Mouse (Mus musculus) liver, embryonic 15.5 days (tissue): ENCODE measurements around the gene S100a8. TPM values are rescaled to one million over a fixed set of nuclear protein-coding genes. Genes with fewer than 3 reads are reported as not detected.

Experiments used
- ATAC-seq: fragments of 200-750 bp; cut with Nextera tagmentation; 2 replicates; pipeline ENCODE4 v1.8.0; 2017; ENCODE audit warnings: moderate number of reproducible peaks, mild to moderate bottlenecking, moderate library complexity; ENCODE audit not compliant: insufficient read depth
- H3K27ac ChIP-seq: fragments of 300-500 bp; sonication (generic); replicated peaks from 2 replicates; pipeline ENCODE4 v1.5.1; 2015; ENCODE audit warnings: mild to moderate bottlenecking, inconsistent platforms
- H3K27me3 ChIP-seq: fragments of 300-500 bp; sonication (generic); 2 replicates; pipeline ENCODE4 v1.6.1; 2015; ENCODE audit warnings: mild to moderate bottlenecking, inconsistent platforms
- H3K36me3 ChIP-seq: fragments of 300-500 bp; sonication (generic); replicated peaks from 2 replicates; pipeline ENCODE4 v1.6.1; 2015; ENCODE audit warnings: moderate library complexity, mild to moderate bottlenecking, inconsistent platforms
- H3K4me1 ChIP-seq: fragments of 300-500 bp; sonication (generic); replicated peaks from 2 replicates; pipeline ENCODE4 v1.6.1; 2015; ENCODE audit warnings: inconsistent platforms
- H3K4me2 ChIP-seq: fragments of 300-500 bp; sonication (generic); 2 replicates; pipeline ENCODE4 v1.6.1; 2015; ENCODE audit warnings: moderate library complexity, mild to moderate bottlenecking, inconsistent platforms
- H3K4me3 ChIP-seq: fragments of 300-500 bp; sonication (generic); replicated peaks from 2 replicates; pipeline ENCODE4 v1.5.1; 2015; ENCODE audit warnings: mild to moderate bottlenecking, inconsistent platforms
- H3K9ac ChIP-seq: fragments of 300-500 bp; sonication (generic); 2 replicates; pipeline ENCODE4 v1.6.1; 2015; ENCODE audit warnings: moderate library complexity, mild to moderate bottlenecking, inconsistent platforms
- H3K9me3 ChIP-seq: fragments of 300-500 bp; sonication (generic); replicated peaks from 2 replicates; pipeline ENCODE4 v1.6.1; 2016; ENCODE audit warnings: inconsistent platforms
- WGBS: fragments of 180-500 bp; shearing (Covaris S2); methylation state at CpG from one replicate; pipeline ENCODE4 v1.1.7; 2015; ENCODE audit warnings: mixed read lengths; ENCODE audit not compliant: insufficient replicate concordance; 5-methylcytosine and 5-hydroxymethylcytosine counted together
- polyA plus RNA-seq: library from polyadenylated mRNA; unstranded; fragments of >200 nt; fragmentation: Nextera tagmentation; extraction: Ambion mirVana; gene quantifications from 2 replicates; pipeline ENCODE4 v1.2.1, GENCODE M21; 2015

The S100a8 gene
- polyA plus RNA-seq, 1 experiment from 2014 or later = 2,323 TPM

DNA sequence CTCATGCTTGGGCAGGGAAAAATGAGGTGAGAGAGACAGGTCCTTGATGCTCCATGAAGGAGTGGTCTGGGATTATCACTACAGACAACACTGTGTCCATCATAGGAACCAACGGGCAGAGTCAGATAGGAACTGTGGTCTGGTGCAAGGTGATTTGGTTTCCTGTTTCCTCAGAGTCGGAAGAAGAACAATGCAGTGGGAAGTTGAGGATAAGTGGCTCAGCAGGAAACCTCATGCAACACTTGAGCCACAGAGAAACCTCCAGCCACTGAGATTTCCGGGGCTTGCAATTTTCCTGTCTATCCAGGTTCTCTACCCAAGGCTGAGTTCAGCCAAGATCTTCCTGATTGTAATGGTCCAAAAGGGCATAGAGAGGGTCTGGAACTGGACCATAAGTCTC is 9.9 kb downstream of the S100a8 start:
- H3K9me3 ChIP-seq = no peaks in the 10 kb centered on the region
- WGBS = 16% methylated on average over 3 of the region's 3 CpGs
- no peak overlapping the region for H3K4me2 ChIP-seq
- no peaks in the 10 kb centered on the region for H3K27me3 ChIP-seq
- H3K4me1 ChIP-seq = no peaks in the 10 kb centered on the region
- no peak overlapping the region for H3K9ac ChIP-seq
- H3K27ac ChIP-seq = no peak overlapping the region
- ATAC-seq = no peak
- H3K4me3 ChIP-seq = no peak overlapping the region
- H3K36me3 ChIP-seq = no peaks in the 10 kb centered on the region

DNA sequence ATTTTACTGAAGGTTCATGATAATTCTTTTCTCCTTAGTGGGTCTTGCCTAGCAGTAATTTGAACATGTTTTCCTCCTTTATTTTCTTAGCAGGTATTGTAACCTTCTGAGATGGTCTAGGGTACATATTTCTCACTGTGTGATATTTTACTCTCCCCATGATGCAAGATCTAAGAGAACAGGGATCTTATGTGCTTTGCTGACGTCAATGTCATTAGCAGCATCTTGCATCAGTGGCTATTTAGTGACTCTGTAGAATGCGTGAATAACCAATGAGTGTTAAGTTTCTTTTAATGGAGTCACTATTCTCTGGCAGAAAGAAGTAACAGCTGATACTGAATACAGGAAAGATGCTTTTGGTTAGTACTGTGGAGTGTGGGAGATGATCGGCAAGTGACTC is 15.2 kb downstream of the S100a8 start:
- Histone ChIP-seq H3K27me3 (no peaks in the 10 kb centered on the region), H3K4me2 (no peak overlapping the region), H3K9me3 (no peaks in the 10 kb centered on the region), H3K27ac (no peak overlapping the region), H3K4me3 (no peak overlapping the region), H3K4me1 (no peaks in the 10 kb centered on the region), H3K9ac (no peak overlapping the region), H3K36me3 (no peaks in the 10 kb centered on the region)
- ATAC-seq = no peak
- WGBS = 69% methylated on average over 3 of the region's 3 CpGs

DNA sequence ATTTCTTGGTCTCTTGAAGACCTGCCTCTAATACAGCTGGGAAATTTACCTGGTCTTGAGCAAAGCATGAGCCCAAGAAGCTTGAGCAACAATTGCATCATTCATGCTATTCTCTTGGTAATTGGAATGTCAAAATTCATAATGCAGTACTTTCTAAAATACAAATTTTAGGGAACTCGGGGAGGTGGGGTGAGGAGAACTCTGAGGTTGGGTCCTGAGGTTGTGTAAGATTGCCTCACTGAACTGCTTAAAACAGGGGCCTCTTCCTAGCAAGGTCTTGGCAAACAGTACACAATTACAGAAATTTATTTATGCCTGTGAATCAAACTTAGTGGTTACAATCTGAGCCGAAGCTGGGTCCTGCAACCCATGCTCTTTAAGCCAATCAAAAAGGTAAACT is 18.1 kb downstream of the S100a8 start:
- H3K4me1 ChIP-seq = no peaks in the 10 kb centered on the region
- no peak overlapping the region for H3K9ac ChIP-seq
- 43% methylated on average over 2 of the region's 2 CpGs for WGBS
- ATAC-seq = no peak
- H3K9me3 ChIP-seq = no peaks in the 10 kb centered on the region
- no peak overlapping the region for H3K4me2 ChIP-seq
- H3K36me3 ChIP-seq = no peaks in the 10 kb centered on the region
- H3K27ac ChIP-seq = no peak overlapping the region
- no peak overlapping the region for H3K4me3 ChIP-seq
- no peaks in the 10 kb centered on the region for H3K27me3 ChIP-seq

DNA sequence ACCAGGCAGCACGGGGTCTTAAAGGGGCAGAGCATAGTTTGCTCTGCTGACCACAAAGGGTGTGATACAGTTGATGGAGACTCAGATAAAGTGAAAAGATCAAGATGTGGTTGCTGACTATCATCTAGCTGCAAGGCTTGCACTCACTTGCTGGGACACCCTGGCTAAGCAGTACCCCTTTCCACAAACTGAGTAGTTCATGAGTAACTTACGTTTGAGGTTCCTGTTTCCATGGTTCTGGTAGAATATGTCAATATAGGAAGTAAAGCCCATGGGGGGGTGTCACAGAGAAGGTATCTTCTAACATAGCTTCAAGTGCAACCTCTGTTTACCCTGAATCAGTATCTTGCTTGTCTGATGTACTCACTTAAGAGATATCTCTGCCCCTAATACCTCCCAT is 24.7 kb downstream of the S100a8 start:
- WGBS = 33% methylated on average over 2 of the region's 2 CpGs
- Histone ChIP-seq H3K9ac (no peak overlapping the region), H3K27ac (peak overlapping the region; percentile 48; the same call in 1 of the 2 replicates), H3K9me3 (no peaks in the 10 kb centered on the region), H3K4me2 (no peak overlapping the region), H3K4me1 (no peaks in the 10 kb centered on the region), H3K36me3 (no peaks in the 10 kb centered on the region), H3K27me3 (no peaks in the 10 kb centered on the region), H3K4me3 (0 out of 2 replicates have a peak overlapping the region, but pooled peaks have one; percentile 12)
- ATAC-seq = no peak

GRCm38 (mm10) chr3:90695613-90696012 is 26.8 kb downstream of the S100a8 start, which contains the start of gene S100a9:
TSS of gene S100a9 (minus strand) at chr3:90695721.
- H3K9ac ChIP-seq = no peak within 1 kb of the TSS
- no peaks in the 10 kb centered on the region for H3K27me3 ChIP-seq
- no peak within 1 kb of the TSS for H3K4me2 ChIP-seq
- H3K36me3 ChIP-seq = no peaks in the 10 kb centered on the region
- H3K27ac ChIP-seq = peak within 1 kb of the TSS; percentile 45
- no peaks in the 10 kb centered on the region for H3K9me3 ChIP-seq
- peak; percentile 12; the same call in 1 of the 2 replicates for ATAC-seq
- no peaks in the 10 kb centered on the region for H3K4me1 ChIP-seq
- peak within 1 kb of the TSS; percentile 20; the same call in 1 of the 2 replicates for H3K4me3 ChIP-seq
- 38% methylated on average over 3 of the region's 3 CpGs for WGBS

GRCm38 (mm10) chr3:90702244-90702643 is 33.5 kb downstream of the S100a8 start:
- no peak overlapping the region for H3K4me3 ChIP-seq
- no peaks in the 10 kb centered on the region for H3K9me3 ChIP-seq
- WGBS = 55% methylated on average over 2 of the region's 2 CpGs
- no peak overlapping the region for H3K9ac ChIP-seq
- H3K27me3 ChIP-seq = no peaks in the 10 kb centered on the region
- no peak for ATAC-seq
- H3K27ac ChIP-seq = no peak overlapping the region
- no peaks in the 10 kb centered on the region for H3K4me1 ChIP-seq
- no peaks in the 10 kb centered on the region for H3K36me3 ChIP-seq
- H3K4me2 ChIP-seq = no peak overlapping the region

- H3K9me3 ChIP-seq = no peaks in the 10 kb centered on the region
- no peak overlapping the region for H3K4me2 ChIP-seq
- 15% methylated on average over 4 of the region's 4 CpGs for WGBS
- no peaks in the 10 kb centered on the region for H3K27me3 ChIP-seq
- no peak overlapping the region for H3K27ac ChIP-seq
- H3K4me1 ChIP-seq = no peaks in the 10 kb centered on the region
- no peak overlapping the region for H3K4me3 ChIP-seq
- no peak for ATAC-seq
- no peak overlapping the region for H3K9ac ChIP-seq
- H3K36me3 ChIP-seq = no peaks in the 10 kb centered on the region
Measured at GRCm38 (mm10) chr3:90708523-90709202, 39.9 kb downstream of the S100a8 start.

GRCm38 (mm10) chr3:90709591-90710460 is 41.0 kb downstream of the S100a8 start:
- no peaks in the 10 kb centered on the region for H3K36me3 ChIP-seq
- H3K4me1 ChIP-seq = no peaks in the 10 kb centered on the region
- no peak overlapping the region for H3K4me2 ChIP-seq
- H3K4me3 ChIP-seq = no peak overlapping the region
- H3K27ac ChIP-seq = no peak overlapping the region
- H3K27me3 ChIP-seq = no peaks in the 10 kb centered on the region
- no peak overlapping the region for H3K9ac ChIP-seq
- no peak; the same call in 1 of the 2 replicates for ATAC-seq
- H3K9me3 ChIP-seq = no peaks in the 10 kb centered on the region
- WGBS = 34% methylated on average over 12 of the region's 12 CpGs

Other genes with a start within 250 kb of the S100a8 start
- gene Ints3, start 235.4 kb upstream of the S100a8 start, polyA plus RNA-seq = 9.2 and 9.9 TPM in 2 replicates
- 3.7 and 4.8 TPM in 2 replicates for gene Npr1, start 203.1 kb upstream of the S100a8 start, polyA plus RNA-seq
- 48.2 and 50.8 TPM in 2 replicates for gene Ilf2, start 192.9 kb upstream of the S100a8 start, polyA plus RNA-seq
- 16.2 and 17.8 TPM in 2 replicates for gene Snapin, start 177.9 kb upstream of the S100a8 start, polyA plus RNA-seq
- 49.8 and 51.6 TPM in 2 replicates for gene Chtop, start 159.5 kb upstream of the S100a8 start, polyA plus RNA-seq
- gene S100a1, start 154.6 kb upstream of the S100a8 start, polyA plus RNA-seq = 24.3 and 24.4 TPM in 2 replicates
- gene S100a13, start 154.5 kb upstream of the S100a8 start, polyA plus RNA-seq = 16.1 and 18.9 TPM in 2 replicates
- gene S100a14, start 142.1 kb upstream of the S100a8 start, polyA plus RNA-seq = not detected in 2 replicates
- 32.3 and 34.4 TPM in 2 replicates for gene S100a16, start 131.7 kb upstream of the S100a8 start, polyA plus RNA-seq
- not detected in 2 replicates for gene S100a3, start 108.4 kb upstream of the S100a8 start, polyA plus RNA-seq
- not detected in 2 replicates for gene S100a2, start 78.7 kb upstream of the S100a8 start, polyA plus RNA-seq
- gene Gm42674, start 67.1 kb upstream of the S100a8 start, polyA plus RNA-seq = not detected in 2 replicates
- gene S100a4, start 65.2 kb upstream of the S100a8 start, polyA plus RNA-seq = 1.7 and 2.3 TPM in 2 replicates
- not detected in 2 replicates for gene S100a5, start 60.5 kb upstream of the S100a8 start, polyA plus RNA-seq
- gene S100a6, start 56.1 kb upstream of the S100a8 start, polyA plus RNA-seq = 14.2 and 15.9 TPM in 2 replicates
- gene S100a7a, start 15.0 kb upstream of the S100a8 start, polyA plus RNA-seq = not detected in 2 replicates
- gene S100a9, start 26.7 kb downstream of the S100a8 start, polyA plus RNA-seq = 1,494 and 1,522 TPM in 2 replicates
- not detected in 2 replicates for gene Pglyrp4, start 57.9 kb downstream of the S100a8 start, polyA plus RNA-seq
- not detected in 2 replicates for gene Gm5849, start 108.9 kb downstream of the S100a8 start, polyA plus RNA-seq